Mouse (Mus musculus): ENCODE measurements around the gene Zdhhc17. TPM values are rescaled to one million over a fixed set of nuclear protein-coding genes. Genes with fewer than 3 reads are reported as not detected.

Zdhhc17 gene
- polyA plus RNA-seq, 1 experiment from 2014 or later, result 17.3 TPM

- Histone ChIP-seq H3K36me3 (ENCODE audit: control insufficient read depth, insufficient read depth, low read length) (no peaks in the 10 kb centered on the region), H3K4me3 (replicated peaks; ENCODE audit: low read length) (peak overlapping the region; percentile 80), H3K27ac (ENCODE audit: low read length) (peak overlapping the region; percentile 93), H3K4me2 (ENCODE audit: low read depth, low read length) (peak overlapping the region; percentile 68), H3K9ac (ENCODE audit: low read length) (peak overlapping the region; percentile 94), H3K27me3 (ENCODE audit: control insufficient read depth, insufficient read depth, low read length) (no peaks in the 10 kb centered on the region), H3K9me3 (replicated peaks; ENCODE audit: control insufficient read depth, low read length) (no peaks in the 10 kb centered on the region), H3K4me1 (ENCODE audit: control insufficient read depth, insufficient read depth, low read length) (peaks cover 5% of the 10 kb centered on the region; the same call in 1 of the 2 replicates)
- WGBS, result under 1% methylated on average over 19 of the region's 19 CpGs
- no peak for ATAC-seq (ENCODE audit: insufficient read depth, low FRiP score)
These were observed 713 bp upstream of the Zdhhc17 start for GRCm38 (mm10) chr10:111010480-111011225.

GRCm38 (mm10) chr10:111009113-111009640 lies 763 bp downstream of the Zdhhc17 start:
- Histone ChIP-seq H3K4me3 (replicated peaks; ENCODE audit: low read length) (peak overlapping the region; percentile 80), H3K27me3 (ENCODE audit: control insufficient read depth, insufficient read depth, low read length) (no peaks in the 10 kb centered on the region), H3K36me3 (ENCODE audit: control insufficient read depth, insufficient read depth, low read length) (no peaks in the 10 kb centered on the region), H3K9ac (ENCODE audit: low read length) (peak overlapping the region; percentile 94), H3K4me2 (ENCODE audit: low read depth, low read length) (peak overlapping the region; percentile 68), H3K27ac (ENCODE audit: low read length) (peak overlapping the region; percentile 93), H3K9me3 (replicated peaks; ENCODE audit: control insufficient read depth, low read length) (no peaks in the 10 kb centered on the region), H3K4me1 (ENCODE audit: control insufficient read depth, insufficient read depth, low read length) (peaks cover 12% of the 10 kb centered on the region)
- no peak for ATAC-seq (ENCODE audit: insufficient read depth, low FRiP score)
- WGBS, result under 1% methylated on average over 27 of the region's 28 CpGs

- no peak overlapping the region for H3K4me3 ChIP-seq (replicated peaks; ENCODE audit: low read length)
- peaks cover 13% of the 10 kb centered on the region for H3K4me1 ChIP-seq (ENCODE audit: control insufficient read depth, insufficient read depth, low read length)
- no peak overlapping the region for H3K9ac ChIP-seq (ENCODE audit: low read length)
- H3K27ac ChIP-seq (ENCODE audit: low read length), result no peak overlapping the region
- H3K27me3 ChIP-seq (ENCODE audit: control insufficient read depth, insufficient read depth, low read length), result no peaks in the 10 kb centered on the region
- H3K4me2 ChIP-seq (ENCODE audit: low read depth, low read length), result no peak overlapping the region
- no peak for ATAC-seq (ENCODE audit: insufficient read depth, low FRiP score)
- 84% methylated on average over 4 of the region's 4 CpGs for WGBS
- H3K9me3 ChIP-seq (replicated peaks; ENCODE audit: control insufficient read depth, low read length), result no peaks in the 10 kb centered on the region
- no peaks in the 10 kb centered on the region for H3K36me3 ChIP-seq (ENCODE audit: control insufficient read depth, insufficient read depth, low read length)
These were observed 2.3 kb downstream of the Zdhhc17 start for GRCm38 (mm10) chr10:111007687-111008086.

GRCm38 (mm10) chr10:111005611-111006488 lies 4.1 kb downstream of the Zdhhc17 start:
- H3K9ac ChIP-seq (ENCODE audit: low read length), result peak overlapping the region; percentile 31; the same call in 1 of the 2 replicates
- no peak overlapping the region for H3K4me3 ChIP-seq (replicated peaks; ENCODE audit: low read length)
- H3K4me1 ChIP-seq (ENCODE audit: control insufficient read depth, insufficient read depth, low read length), result peaks cover 13% of the 10 kb centered on the region
- no peak overlapping the region for H3K4me2 ChIP-seq (ENCODE audit: low read depth, low read length)
- no peak for ATAC-seq (ENCODE audit: insufficient read depth, low FRiP score)
- H3K27ac ChIP-seq (ENCODE audit: low read length), result no peak overlapping the region
- H3K27me3 ChIP-seq (ENCODE audit: control insufficient read depth, insufficient read depth, low read length), result no peaks in the 10 kb centered on the region
- no peaks in the 10 kb centered on the region for H3K36me3 ChIP-seq (ENCODE audit: control insufficient read depth, insufficient read depth, low read length)
- 45% methylated on average over 14 of the region's 14 CpGs for WGBS
- no peaks in the 10 kb centered on the region for H3K9me3 ChIP-seq (replicated peaks; ENCODE audit: control insufficient read depth, low read length)

- Histone ChIP-seq H3K4me2 (ENCODE audit: low read depth, low read length) (no peak overlapping the region), H3K4me1 (ENCODE audit: control insufficient read depth, insufficient read depth, low read length) (peaks cover 14% of the 10 kb centered on the region), H3K4me3 (replicated peaks; ENCODE audit: low read length) (no peak overlapping the region), H3K9me3 (replicated peaks; ENCODE audit: control insufficient read depth, low read length) (no peaks in the 10 kb centered on the region), H3K27me3 (ENCODE audit: control insufficient read depth, insufficient read depth, low read length) (no peaks in the 10 kb centered on the region), H3K27ac (ENCODE audit: low read length) (no peak overlapping the region), H3K9ac (ENCODE audit: low read length) (no peak overlapping the region), H3K36me3 (ENCODE audit: control insufficient read depth, insufficient read depth, low read length) (no peaks in the 10 kb centered on the region)
- WGBS, result 78% methylated on average over 6 of the region's 6 CpGs
- no peak for ATAC-seq (ENCODE audit: insufficient read depth, low FRiP score)
These were observed 5.7 kb downstream of the Zdhhc17 start for GRCm38 (mm10) chr10:111004220-111004619.

GRCm38 (mm10) chr10:110999201-110999600 lies 10.7 kb downstream of the Zdhhc17 start:
- H3K27me3 ChIP-seq (ENCODE audit: control insufficient read depth, insufficient read depth, low read length), result no peaks in the 10 kb centered on the region
- ATAC-seq (ENCODE audit: insufficient read depth, low FRiP score), result no peak
- 56% methylated on average over 5 of the region's 5 CpGs for WGBS
- no peak overlapping the region for H3K4me2 ChIP-seq (ENCODE audit: low read depth, low read length)
- H3K4me3 ChIP-seq (replicated peaks; ENCODE audit: low read length), result no peak overlapping the region
- H3K9me3 ChIP-seq (replicated peaks; ENCODE audit: control insufficient read depth, low read length), result no peaks in the 10 kb centered on the region
- no peak overlapping the region for H3K27ac ChIP-seq (ENCODE audit: low read length)
- no peaks in the 10 kb centered on the region for H3K36me3 ChIP-seq (ENCODE audit: control insufficient read depth, insufficient read depth, low read length)
- no peak overlapping the region for H3K9ac ChIP-seq (ENCODE audit: low read length)
- H3K4me1 ChIP-seq (ENCODE audit: control insufficient read depth, insufficient read depth, low read length), result peaks cover 3% of the 10 kb centered on the region; the same call in 1 of the 2 replicates

- H3K9me3 ChIP-seq (replicated peaks; ENCODE audit: control insufficient read depth, low read length), result no peaks in the 10 kb centered on the region
- peaks cover 4% of the 10 kb centered on the region; the same call in 1 of the 2 replicates for H3K4me1 ChIP-seq (ENCODE audit: control insufficient read depth, insufficient read depth, low read length)
- no peak overlapping the region for H3K4me3 ChIP-seq (replicated peaks; ENCODE audit: low read length)
- H3K36me3 ChIP-seq (ENCODE audit: control insufficient read depth, insufficient read depth, low read length), result no peaks in the 10 kb centered on the region
- H3K27me3 ChIP-seq (ENCODE audit: control insufficient read depth, insufficient read depth, low read length), result no peaks in the 10 kb centered on the region
- H3K4me2 ChIP-seq (ENCODE audit: low read depth, low read length), result no peak overlapping the region
- H3K9ac ChIP-seq (ENCODE audit: low read length), result no peak overlapping the region
- no peak for ATAC-seq (ENCODE audit: insufficient read depth, low FRiP score)
- WGBS, result 86% methylated on average over 6 of the region's 6 CpGs
- H3K27ac ChIP-seq (ENCODE audit: low read length), result no peak overlapping the region
These were observed 12.8 kb downstream of the Zdhhc17 start for GRCm38 (mm10) chr10:110997180-110997579.

- 52% methylated on average over 5 of the region's 5 CpGs for WGBS
- ATAC-seq (ENCODE audit: insufficient read depth, low FRiP score), result no peak
- no peaks in the 10 kb centered on the region for H3K9me3 ChIP-seq (replicated peaks; ENCODE audit: control insufficient read depth, low read length)
- H3K27ac ChIP-seq (ENCODE audit: low read length), result no peak overlapping the region
- no peak overlapping the region for H3K9ac ChIP-seq (ENCODE audit: low read length)
- H3K27me3 ChIP-seq (ENCODE audit: control insufficient read depth, insufficient read depth, low read length), result no peaks in the 10 kb centered on the region
- no peak overlapping the region for H3K4me3 ChIP-seq (replicated peaks; ENCODE audit: low read length)
- H3K4me2 ChIP-seq (ENCODE audit: low read depth, low read length), result no peak overlapping the region
- peaks cover 10% of the 10 kb centered on the region; the same call in 1 of the 2 replicates for H3K4me1 ChIP-seq (ENCODE audit: control insufficient read depth, insufficient read depth, low read length)
- H3K36me3 ChIP-seq (ENCODE audit: control insufficient read depth, insufficient read depth, low read length), result no peaks in the 10 kb centered on the region
These were observed 15.2 kb downstream of the Zdhhc17 start for GRCm38 (mm10) chr10:110994761-110995160.

- no peak overlapping the region for H3K4me2 ChIP-seq (ENCODE audit: low read depth, low read length)
- H3K9me3 ChIP-seq (replicated peaks; ENCODE audit: control insufficient read depth, low read length), result no peaks in the 10 kb centered on the region
- no peak for ATAC-seq (ENCODE audit: insufficient read depth, low FRiP score)
- no peak overlapping the region for H3K9ac ChIP-seq (ENCODE audit: low read length)
- H3K36me3 ChIP-seq (ENCODE audit: control insufficient read depth, insufficient read depth, low read length), result no peaks in the 10 kb centered on the region
- peaks cover 7% of the 10 kb centered on the region; the same call in 1 of the 2 replicates for H3K4me1 ChIP-seq (ENCODE audit: control insufficient read depth, insufficient read depth, low read length)
- no peak overlapping the region for H3K4me3 ChIP-seq (replicated peaks; ENCODE audit: low read length)
- no peak overlapping the region for H3K27ac ChIP-seq (ENCODE audit: low read length)
- no peaks in the 10 kb centered on the region for H3K27me3 ChIP-seq (ENCODE audit: control insufficient read depth, insufficient read depth, low read length)
- 62% methylated on average over 5 of the region's 5 CpGs for WGBS
These were observed 16.7 kb downstream of the Zdhhc17 start for GRCm38 (mm10) chr10:110993249-110993648.
